Mouse (Mus musculus) lung, embryonic 15.5 days (tissue): ENCODE measurements around the gene Map1lc3a. TPM values are rescaled to one million over a fixed set of nuclear protein-coding genes. Genes with fewer than 3 reads are reported as not detected.

Experiments
- ATAC-seq: fragments of 200-750 bp; cut with Nextera tagmentation; 2 replicates; pipeline ENCODE4 v1.8.0; 2017; ENCODE audit warnings: moderate number of reproducible peaks, borderline replicate concordance; ENCODE audit not compliant: low FRiP score, low TSS enrichment; ENCODE audit errors: extremely low read depth
- H3K27ac ChIP-seq: fragments of 300-500 bp; sonication (generic); 2 replicates; pipeline ENCODE4 v1.5.1; 2015; ENCODE audit warnings: moderate library complexity, mild to moderate bottlenecking, inconsistent platforms
- H3K27me3 ChIP-seq: fragments of 300-500 bp; sonication (generic); 2 replicates; pipeline ENCODE4 v1.6.1; 2015; ENCODE audit warnings: inconsistent platforms
- H3K36me3 ChIP-seq: fragments of 300-500 bp; sonication (generic); 2 replicates; pipeline ENCODE4 v1.6.1; 2015; ENCODE audit warnings: inconsistent platforms
- H3K4me1 ChIP-seq: fragments of 300-500 bp; sonication (generic); 2 replicates; pipeline ENCODE4 v1.6.1; 2015; ENCODE audit warnings: inconsistent platforms
- H3K4me2 ChIP-seq: fragments of 300-500 bp; sonication (generic); 2 replicates; pipeline ENCODE4 v1.6.1; 2015; ENCODE audit warnings: inconsistent platforms, mild to moderate bottlenecking, moderate library complexity
- H3K4me3 ChIP-seq: fragments of 300-500 bp; sonication (generic); 2 replicates; pipeline ENCODE4 v1.5.1; 2015; ENCODE audit warnings: mild to moderate bottlenecking, inconsistent platforms
- H3K9ac ChIP-seq: fragments of 300-500 bp; sonication (generic); 2 replicates; pipeline ENCODE4 v1.6.1; 2015; ENCODE audit warnings: inconsistent platforms
- H3K9me3 ChIP-seq: fragments of 300-500 bp; sonication (generic); 2 replicates; pipeline ENCODE4 v1.6.1; 2016; ENCODE audit warnings: inconsistent platforms
- WGBS: fragments of 180-500 bp; shearing (Covaris S2); methylation state at CpG from one replicate; pipeline ENCODE4 v1.1.7; 2015; 5-methylcytosine and 5-hydroxymethylcytosine counted together
- polyA plus RNA-seq: library from polyadenylated mRNA; unstranded; fragments of >200 nt; fragmentation: Nextera tagmentation; extraction: Ambion mirVana; gene quantifications from 2 replicates; pipeline ENCODE4 v1.2.1, GENCODE M21; 2015

The Map1lc3a gene
- polyA plus RNA-seq, 1 experiment from 2014 or later: 182 TPM

DNA sequence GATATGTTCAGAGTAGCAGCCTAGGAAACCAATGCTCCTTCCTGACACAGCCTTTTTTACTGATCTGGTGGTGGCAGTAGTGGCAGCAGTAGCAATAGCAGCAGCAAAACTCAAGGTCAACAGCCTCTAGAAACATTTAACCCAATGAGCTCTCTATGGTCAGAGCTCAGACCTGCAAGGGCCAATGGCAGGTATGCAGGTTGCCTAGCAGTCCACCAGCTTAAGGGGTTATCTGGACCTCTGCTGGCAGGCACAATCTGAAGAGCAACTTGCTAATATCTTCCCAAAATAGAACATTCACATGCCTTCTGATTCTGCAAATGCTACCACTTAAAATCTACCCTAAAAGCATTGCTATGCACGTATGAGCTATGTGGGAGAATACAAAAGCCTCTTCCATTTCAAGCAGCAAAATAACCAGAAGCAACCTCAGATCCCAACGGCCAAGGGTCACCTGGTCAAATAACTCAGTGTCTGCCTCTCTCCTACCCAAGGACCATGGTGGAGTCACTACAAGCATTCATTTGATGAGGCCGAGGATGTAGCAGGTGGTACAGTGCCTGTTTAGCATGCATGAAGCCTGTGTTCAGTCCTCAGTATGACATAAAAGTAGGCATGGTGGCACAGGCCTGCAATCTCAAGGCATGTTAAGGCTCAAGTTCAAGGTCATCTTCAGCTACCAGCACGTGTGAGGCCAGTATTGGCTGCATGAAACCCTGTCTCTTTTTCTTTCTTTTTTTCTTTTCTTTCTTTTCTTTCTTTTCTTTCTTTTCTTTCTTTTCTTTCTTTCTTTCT is 11.6 kb downstream of the Map1lc3a start:
- Histone ChIP-seq H3K27ac (no peak overlapping the region), H3K36me3 (peaks cover 9% of the 10 kb centered on the region; the same call in 1 of the 2 replicates), H3K9me3 (no peaks in the 10 kb centered on the region), H3K4me2 (no peak overlapping the region), H3K4me1 (no peaks in the 10 kb centered on the region), H3K4me3 (no peak overlapping the region), H3K9ac (no peak overlapping the region), H3K27me3 (no peaks in the 10 kb centered on the region)
- ATAC-seq: no peak
- WGBS: 85% methylated on average over 4 of the region's 4 CpGs

DNA sequence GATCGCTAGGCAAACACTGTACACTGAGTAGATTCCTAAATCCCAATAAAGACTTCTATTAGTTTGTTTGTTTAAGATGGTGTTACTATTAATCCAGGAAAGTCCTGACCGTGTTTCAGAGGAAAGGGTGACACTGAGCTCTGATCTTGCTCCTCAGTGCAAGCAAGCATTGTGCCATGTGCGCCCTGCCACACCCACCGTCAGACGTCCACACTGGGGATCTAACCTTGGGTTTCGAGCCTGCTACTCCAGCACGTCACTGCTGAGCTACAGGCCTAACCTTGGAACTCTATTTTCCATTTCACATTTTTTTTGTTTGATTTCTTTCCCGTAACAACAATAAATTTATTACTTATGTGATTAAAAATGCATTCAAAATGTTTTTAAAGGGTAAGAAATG is 14.0 kb downstream of the Map1lc3a start:
- Histone ChIP-seq H3K4me1 (no peaks in the 10 kb centered on the region), H3K4me3 (no peak overlapping the region), H3K36me3 (peaks cover 14% of the 10 kb centered on the region), H3K9ac (no peak overlapping the region), H3K27me3 (no peaks in the 10 kb centered on the region), H3K27ac (no peak overlapping the region), H3K4me2 (no peak overlapping the region), H3K9me3 (no peaks in the 10 kb centered on the region)
- no peak for ATAC-seq
- WGBS: 85% methylated on average over 8 of the region's 8 CpGs

DNA sequence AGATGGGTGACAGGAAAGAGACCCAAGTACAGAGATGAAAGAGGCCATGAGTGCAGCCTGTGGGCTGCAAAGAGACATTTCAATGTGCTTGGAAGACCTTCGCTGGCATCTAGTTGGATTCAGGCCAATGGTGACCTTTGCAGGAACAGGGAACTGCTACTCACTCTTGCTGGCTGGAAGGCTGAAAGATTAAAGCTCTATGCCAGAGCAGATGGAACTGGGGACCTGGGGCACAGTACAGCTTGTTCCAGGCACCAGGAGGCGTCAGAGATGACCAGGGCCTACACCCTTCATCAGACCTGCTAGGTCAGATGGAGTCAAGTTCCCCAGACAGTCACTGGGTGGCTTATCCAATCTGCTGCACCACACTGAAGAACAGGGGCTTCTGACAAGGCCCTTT is 17.3 kb downstream of the Map1lc3a start:
- no peak overlapping the region for H3K27ac ChIP-seq
- 79% methylated on average over 2 of the region's 2 CpGs for WGBS

DNA sequence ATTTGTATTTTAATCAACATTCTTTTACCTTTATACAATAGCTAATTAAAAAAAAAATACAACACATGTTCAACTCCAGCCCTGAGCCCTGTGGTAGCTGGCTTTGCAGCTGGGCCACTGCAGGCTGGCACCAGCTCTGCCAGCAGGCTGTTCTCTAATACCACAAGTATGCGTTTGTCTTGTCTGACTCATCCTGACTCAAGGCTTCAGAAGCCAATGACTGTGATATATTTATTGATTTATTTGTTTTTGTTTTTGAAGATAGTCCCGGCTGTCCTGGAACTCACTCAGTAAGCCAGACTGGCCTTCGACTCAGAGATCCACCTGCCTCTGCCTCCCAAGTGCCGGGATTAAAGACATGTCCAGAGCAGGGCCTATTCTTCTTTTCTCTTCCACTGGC is 17.8 kb downstream of the Map1lc3a start:
- H3K27ac ChIP-seq: no peak overlapping the region
- H3K36me3 ChIP-seq: peaks cover 46% of the 10 kb centered on the region
- H3K27me3 ChIP-seq: no peaks in the 10 kb centered on the region
- no peak overlapping the region for H3K9ac ChIP-seq
- no peaks in the 10 kb centered on the region for H3K4me1 ChIP-seq
- no peak overlapping the region for H3K4me2 ChIP-seq
- 90% methylated on average over 4 of the region's 4 CpGs for WGBS
- no peak overlapping the region for H3K4me3 ChIP-seq
- no peak for ATAC-seq
- no peaks in the 10 kb centered on the region for H3K9me3 ChIP-seq

More for the DNA sequence above, 17.3 kb downstream of the Map1lc3a start:
- Histone ChIP-seq H3K27me3 (no peaks in the 10 kb centered on the region), H3K4me2 (no peak overlapping the region), H3K9me3 (no peaks in the 10 kb centered on the region), H3K4me3 (no peak overlapping the region), H3K9ac (no peak overlapping the region), H3K36me3 (peaks cover 41% of the 10 kb centered on the region), H3K4me1 (no peaks in the 10 kb centered on the region)
- ATAC-seq: no peak

DNA sequence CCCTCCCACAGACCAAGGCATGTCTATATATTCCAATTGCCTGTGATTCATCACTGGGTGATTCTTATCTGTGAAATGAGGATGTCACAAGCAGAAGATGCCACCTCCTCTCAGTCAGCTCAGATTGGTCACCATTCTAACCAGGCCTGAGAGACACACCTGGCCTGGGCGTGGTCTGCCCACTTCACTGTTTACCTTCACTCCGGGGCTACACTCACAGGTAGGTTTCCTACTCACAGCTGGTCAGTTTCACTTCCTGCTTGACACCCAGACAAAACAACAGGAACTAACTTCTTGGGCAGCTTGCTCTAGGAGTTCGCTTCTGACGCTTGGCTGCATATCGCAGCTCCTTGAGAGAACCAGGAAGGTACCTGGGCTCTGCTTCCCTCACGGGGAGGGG is 19.4 kb downstream of the Map1lc3a start:
- 75% methylated on average over 6 of the region's 6 CpGs for WGBS
- no peak for ATAC-seq

DNA sequence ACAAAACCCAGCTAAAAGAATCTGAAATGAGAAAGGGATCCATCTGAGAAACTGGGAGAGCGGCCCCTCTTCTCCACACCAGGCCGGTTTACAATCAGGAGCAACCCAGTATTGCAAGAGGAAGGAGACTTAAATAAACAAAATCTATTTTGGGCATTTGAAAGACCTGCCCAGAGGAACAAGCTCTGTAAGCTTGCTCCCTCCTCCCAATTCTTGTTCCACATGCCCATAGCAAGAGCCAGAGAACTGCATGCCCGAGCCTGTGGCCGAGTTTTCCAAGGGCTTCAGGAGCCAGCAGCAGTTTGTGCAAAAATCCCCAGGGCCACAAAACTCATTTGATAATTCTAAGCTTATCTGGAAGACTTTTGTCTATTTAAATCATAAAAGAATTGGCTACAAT is 23.5 kb downstream of the Map1lc3a start:
- ATAC-seq: no peak
- H3K9ac ChIP-seq: no peak overlapping the region

More for the DNA sequence above, 19.4 kb downstream of the Map1lc3a start:
- no peak overlapping the region for H3K4me2 ChIP-seq
- H3K9me3 ChIP-seq: no peaks in the 10 kb centered on the region
- H3K9ac ChIP-seq: no peak overlapping the region
- no peak overlapping the region for H3K27ac ChIP-seq
- H3K4me1 ChIP-seq: no peaks in the 10 kb centered on the region
- no peak overlapping the region for H3K4me3 ChIP-seq
- H3K27me3 ChIP-seq: no peaks in the 10 kb centered on the region
- H3K36me3 ChIP-seq: peaks cover 46% of the 10 kb centered on the region

DNA sequence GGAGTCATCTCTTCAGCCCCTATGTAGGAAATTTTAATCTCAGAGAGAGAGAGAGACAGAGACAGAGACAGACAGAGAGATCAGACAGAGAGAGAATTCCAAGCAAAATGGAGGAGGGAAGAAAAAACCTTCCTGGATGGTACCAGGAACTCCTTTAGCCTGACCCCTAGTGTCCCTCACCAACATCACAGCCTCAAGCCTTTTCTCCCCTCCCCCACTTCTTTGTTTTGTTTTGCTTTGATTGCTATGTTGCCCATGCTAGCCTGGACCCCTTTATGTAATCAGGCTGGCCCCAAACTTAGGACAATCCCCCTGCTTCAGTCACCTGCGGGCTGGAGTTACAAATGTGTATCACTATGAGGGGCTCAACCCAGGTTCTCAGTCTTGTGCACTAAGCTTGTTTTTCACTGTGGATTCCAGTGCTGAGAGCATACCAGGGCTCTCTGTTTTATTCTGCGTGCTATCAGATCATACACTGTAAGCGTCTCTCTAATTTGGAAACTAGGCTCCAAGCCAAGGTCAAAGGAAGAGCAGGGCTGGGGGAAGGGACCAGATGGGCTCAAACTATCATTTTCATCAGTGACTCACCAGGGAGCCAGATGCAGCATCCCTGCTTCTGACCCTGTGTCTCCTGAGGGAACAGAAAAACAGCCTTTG is 33.0 kb downstream of the Map1lc3a start:
- Histone ChIP-seq H3K27me3 (no peaks in the 10 kb centered on the region), H3K4me3 (no peak overlapping the region), H3K27ac (0 out of 2 replicates have a peak overlapping the region, but pooled peaks have one; percentile 41), H3K36me3 (peaks cover 18% of the 10 kb centered on the region), H3K4me1 (no peaks in the 10 kb centered on the region), H3K9me3 (no peaks in the 10 kb centered on the region), H3K4me2 (no peak overlapping the region), H3K9ac (no peak overlapping the region)
- ATAC-seq: no peak
- 32% methylated on average over 3 of the region's 3 CpGs for WGBS

More for the DNA sequence above, 23.5 kb downstream of the Map1lc3a start:
- 0 out of 2 replicates have a peak overlapping the region, but pooled peaks have one; percentile 15 for H3K27ac ChIP-seq
- H3K9me3 ChIP-seq: no peaks in the 10 kb centered on the region
- H3K4me3 ChIP-seq: no peak overlapping the region
- no peak overlapping the region for H3K4me2 ChIP-seq
- peaks cover 32% of the 10 kb centered on the region for H3K36me3 ChIP-seq
- H3K4me1 ChIP-seq: no peaks in the 10 kb centered on the region
- no peaks in the 10 kb centered on the region for H3K27me3 ChIP-seq
- 58% methylated on average over 4 of the region's 4 CpGs for WGBS

DNA sequence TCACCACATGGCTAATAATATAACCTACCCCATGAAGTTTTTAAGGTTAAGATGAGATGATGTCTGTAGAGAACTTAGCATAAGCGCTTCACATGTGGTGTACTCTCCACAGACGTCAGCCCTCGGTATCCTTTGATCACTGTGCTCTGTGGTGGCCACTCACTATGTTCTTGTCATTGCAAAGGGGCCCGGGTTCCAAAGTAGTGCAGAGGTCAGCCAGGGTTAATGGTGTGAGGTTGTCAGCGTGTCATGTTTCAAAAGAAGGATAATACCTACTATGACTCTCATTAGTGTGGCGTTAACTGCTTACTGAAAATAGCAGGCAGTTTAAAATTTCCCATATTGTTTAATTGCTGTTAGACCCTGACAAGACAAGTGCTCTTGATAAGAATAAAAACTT is 37.6 kb downstream of the Map1lc3a start:
- H3K4me1 ChIP-seq: no peaks in the 10 kb centered on the region
- no peaks in the 10 kb centered on the region for H3K27me3 ChIP-seq
- no peak overlapping the region for H3K4me2 ChIP-seq
- H3K36me3 ChIP-seq: peaks cover 16% of the 10 kb centered on the region
- no peaks in the 10 kb centered on the region for H3K9me3 ChIP-seq
- no peak overlapping the region for H3K4me3 ChIP-seq
- no peak overlapping the region for H3K27ac ChIP-seq
- 31% methylated on average over 6 of the region's 6 CpGs for WGBS
- no peak for ATAC-seq
- no peak overlapping the region for H3K9ac ChIP-seq

DNA sequence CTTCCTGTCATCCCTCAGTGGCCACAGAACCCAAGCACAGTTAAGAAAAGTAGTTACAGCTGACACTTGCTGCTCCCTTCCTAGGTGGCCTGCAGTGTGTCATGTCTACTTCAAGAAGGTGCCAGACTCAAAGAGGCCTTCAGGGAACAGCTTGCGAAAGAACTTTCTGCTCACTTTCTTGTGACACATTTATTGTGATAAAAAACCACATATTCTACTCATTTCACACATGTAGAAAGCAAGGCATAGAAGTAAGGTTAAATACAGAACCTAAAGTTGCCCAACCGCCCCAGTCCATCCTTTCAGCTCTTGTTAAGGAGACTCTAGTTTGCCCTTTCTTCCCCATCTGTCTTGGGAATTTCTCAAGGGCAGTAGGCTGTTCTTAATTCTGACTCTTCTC is 42.5 kb downstream of the Map1lc3a start:
- Histone ChIP-seq H3K36me3 (peaks cover 6% of the 10 kb centered on the region; the same call in 1 of the 2 replicates), H3K9ac (no peak overlapping the region), H3K4me1 (no peaks in the 10 kb centered on the region), H3K4me2 (no peak overlapping the region), H3K9me3 (no peaks in the 10 kb centered on the region), H3K27ac (no peak overlapping the region), H3K4me3 (no peak overlapping the region), H3K27me3 (no peaks in the 10 kb centered on the region)
- 89% methylated on average over 2 of the region's 2 CpGs for WGBS
- no peak for ATAC-seq

DNA sequence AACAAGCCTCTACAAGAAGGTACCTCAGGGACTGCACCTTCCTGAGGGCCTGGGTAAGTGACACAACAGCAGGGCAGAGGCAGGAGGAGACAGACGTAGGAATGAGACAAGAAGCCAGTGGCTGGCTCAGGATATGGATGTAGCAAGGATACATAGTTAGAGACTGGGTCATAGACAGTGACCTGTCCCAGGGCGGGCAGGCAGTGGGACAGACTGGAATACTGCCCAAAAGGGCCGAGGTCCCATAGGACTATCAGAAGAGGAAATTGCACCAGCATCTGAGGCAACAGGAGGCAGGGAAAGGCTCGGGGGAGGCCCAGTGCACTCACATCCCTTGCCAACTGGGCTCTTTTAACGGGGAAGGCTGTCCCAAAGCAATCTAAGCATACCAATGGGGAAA is 44.5 kb downstream of the Map1lc3a start:
- H3K36me3 ChIP-seq: peaks cover 6% of the 10 kb centered on the region; the same call in 1 of the 2 replicates
- H3K9me3 ChIP-seq: no peaks in the 10 kb centered on the region
- no peaks in the 10 kb centered on the region for H3K4me1 ChIP-seq
- H3K4me3 ChIP-seq: no peak overlapping the region
- no peak overlapping the region for H3K27ac ChIP-seq
- no peak for ATAC-seq
- no peak overlapping the region for H3K9ac ChIP-seq
- 67% methylated on average over 5 of the region's 5 CpGs for WGBS
- H3K4me2 ChIP-seq: no peak overlapping the region
- H3K27me3 ChIP-seq: no peaks in the 10 kb centered on the region

DNA sequence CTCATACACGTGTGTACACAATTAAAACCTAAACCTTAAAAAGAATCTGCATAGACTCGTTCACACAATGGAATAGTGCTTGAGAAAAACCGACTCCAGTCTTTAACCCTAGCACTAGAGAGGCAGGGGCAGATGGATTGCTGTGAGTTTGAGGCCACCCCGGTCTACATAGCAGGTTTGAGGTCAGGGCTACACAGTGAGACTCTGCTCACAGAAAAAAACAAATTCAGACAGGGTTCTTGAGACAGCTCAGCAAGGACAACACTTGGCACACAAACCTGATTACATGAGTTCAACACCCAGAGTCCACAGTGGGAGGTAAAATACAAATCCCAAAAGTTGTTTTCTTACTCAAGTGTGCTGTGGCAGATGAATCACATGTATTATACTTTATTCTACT is 49.9 kb downstream of the Map1lc3a start:
- Histone ChIP-seq H3K36me3 (peaks cover 34% of the 10 kb centered on the region), H3K4me2 (no peak overlapping the region), H3K9me3 (no peaks in the 10 kb centered on the region), H3K27ac (no peak overlapping the region), H3K27me3 (no peaks in the 10 kb centered on the region), H3K9ac (no peak overlapping the region), H3K4me3 (no peak overlapping the region), H3K4me1 (no peaks in the 10 kb centered on the region)
- WGBS: 86% methylated on average over 4 of the region's 4 CpGs
- no peak for ATAC-seq
